Mouse (Mus musculus) lung, embryonic 16.5 days (tissue): ENCODE measurements around the gene Ruvbl2. TPM values are rescaled to one million over a fixed set of nuclear protein-coding genes. Genes with fewer than 3 reads are reported as not detected.
A peak's percentile ranks its signal among the peaks of the same experiment; 100 is the strongest.
"Not testable (repeated sequence)": the region's sequence is repeated elsewhere in the genome, so short reads cannot be mapped to it uniquely, and the experiment has no call there.

Source experiments
- ATAC-seq: fragments of 200-750 bp; cut with Nextera tagmentation; 2 replicates; pipeline ENCODE4 v1.8.0; 2017; ENCODE audit warnings: low read depth, mild to moderate bottlenecking, moderate library complexity
- H3K27ac ChIP-seq: fragments of 300-500 bp; sonication (generic); 2 replicates; pipeline ENCODE4 v1.5.1; 2014; ENCODE audit warnings: mild to moderate bottlenecking, control low read depth, low read length
- H3K27me3 ChIP-seq: fragments of 300-500 bp; sonication (generic); 2 replicates; pipeline ENCODE4 v1.6.1; 2014; ENCODE audit warnings: low read depth, low read length, mixed read lengths; ENCODE audit not compliant: control insufficient read depth, insufficient read depth
- H3K36me3 ChIP-seq: fragments of 300-500 bp; sonication (generic); 2 replicates; pipeline ENCODE4 v1.6.1; 2014; ENCODE audit warnings: low read length; ENCODE audit not compliant: control insufficient read depth, insufficient read depth
- H3K4me1 ChIP-seq: fragments of 300-500 bp; sonication (generic); replicated peaks from 2 replicates; pipeline ENCODE4 v1.6.1; 2014; ENCODE audit warnings: low read length, mixed read lengths; ENCODE audit not compliant: control insufficient read depth, insufficient read depth
- H3K4me2 ChIP-seq: fragments of 300-500 bp; sonication (generic); 2 replicates; pipeline ENCODE4 v1.6.1; 2014; ENCODE audit warnings: low read depth, low read length, control low read depth
- H3K4me3 ChIP-seq: fragments of 300-500 bp; sonication (generic); 2 replicates; pipeline ENCODE4 v1.5.1; 2014; ENCODE audit warnings: mild to moderate bottlenecking, low read length, control low read depth
- H3K9ac ChIP-seq: fragments of 300-500 bp; sonication (generic); 2 replicates; pipeline ENCODE4 v1.6.1; 2014; ENCODE audit warnings: low read length, control low read depth
- H3K9me3 ChIP-seq: fragments of 300-500 bp; sonication (generic); 2 replicates; pipeline ENCODE4 v1.6.1; 2016; ENCODE audit warnings: low read length; ENCODE audit not compliant: control insufficient read depth
- WGBS: fragments of 180-500 bp; shearing (Covaris S2); extraction: QIAGEN DNeasy Blood & Tissue Kit; methylation state at CpG from one replicate; pipeline ENCODE4 v1.1.7; 2014; 5-methylcytosine and 5-hydroxymethylcytosine counted together
- microRNA-seq: library from miRNA; unstranded; fragments of <30 nt; microRNA quantifications from one replicate; pipeline ENCODE4, GENCODE M21; 2016
- polyA plus RNA-seq: library from polyadenylated mRNA; unstranded; fragments of >200 nt; fragmentation: Nextera tagmentation; extraction: Ambion mirVana; gene quantifications from 2 replicates; pipeline ENCODE4 v1.2.1, GENCODE M21; 2015

The Ruvbl2 gene
- polyA plus RNA-seq, 1 experiment from 2014 or later = 160 TPM

DNA sequence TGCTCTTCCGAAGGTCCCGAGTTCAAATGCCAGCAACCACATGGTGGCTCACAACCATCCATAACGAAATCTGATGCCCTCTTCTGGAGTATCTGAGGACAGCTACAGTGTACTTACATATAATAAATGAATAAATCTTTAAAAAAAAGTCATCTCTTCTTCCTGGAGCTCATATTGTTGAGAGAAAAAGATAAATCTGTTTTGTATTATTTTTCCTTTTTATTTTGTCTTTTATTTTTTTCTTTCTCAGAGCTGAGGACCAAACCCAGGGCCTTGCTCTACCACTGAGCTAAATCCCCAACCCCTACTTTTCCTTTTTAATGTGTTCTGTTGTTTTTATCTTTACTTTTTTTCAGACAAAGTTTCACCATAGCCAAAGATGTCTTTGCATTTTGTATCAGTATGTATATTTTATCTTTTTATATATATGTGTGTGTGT, 41.5 kb downstream of the Ruvbl2 start:
- not testable (repeated sequence) for H3K27me3 ChIP-seq, H3K9me3 ChIP-seq, H3K36me3 ChIP-seq
- H3K4me2 ChIP-seq = peak overlapping the region; percentile 68
- H3K9ac ChIP-seq = peak overlapping the region; percentile 69
- H3K4me1 ChIP-seq = peaks cover 15% of the 10 kb centered on the region
- H3K27ac ChIP-seq = peak overlapping the region; percentile 88; the same call in 1 of the 2 replicates
- WGBS = 3% methylated on average over 3 of the region's 3 CpGs
- ATAC-seq = peak; percentile 56
- peak overlapping the region; percentile 58 for H3K4me3 ChIP-seq

DNA sequence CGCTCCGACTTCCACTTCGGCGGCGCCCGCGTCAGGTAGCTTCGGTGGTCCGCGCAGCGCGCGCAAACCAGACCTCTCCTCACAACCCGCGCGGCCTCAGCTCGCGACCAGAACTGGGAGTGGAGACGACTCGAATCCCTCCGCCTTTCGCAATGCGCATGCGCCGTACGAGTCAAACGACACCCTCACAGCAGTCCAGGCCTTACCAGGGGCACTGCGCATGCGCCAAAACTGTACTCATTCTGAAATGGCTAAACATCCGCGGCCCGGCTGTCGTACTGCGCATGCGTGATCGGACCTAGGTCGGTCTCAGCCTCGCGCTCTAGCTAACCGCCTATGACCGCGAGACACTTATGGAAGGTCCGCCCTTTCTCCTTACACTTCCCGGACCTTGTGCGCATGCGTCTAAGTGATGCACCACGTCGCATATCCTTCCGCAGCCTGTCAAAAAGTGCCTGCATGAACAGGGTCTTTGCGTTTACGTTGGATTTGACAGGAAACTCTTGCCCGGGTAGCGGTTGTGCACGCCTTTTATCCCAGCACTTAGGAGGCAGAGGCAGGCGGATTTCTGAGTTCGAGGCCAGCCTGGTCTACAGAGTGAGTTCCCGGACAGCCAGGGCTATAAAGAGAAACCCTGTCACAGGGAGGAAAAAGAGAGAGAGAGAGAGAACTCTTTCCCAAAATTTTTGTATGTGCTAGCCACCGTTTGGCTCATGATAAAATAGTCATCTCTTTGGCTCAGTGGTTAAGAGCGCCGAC, 42.1 kb downstream of the Ruvbl2 start, which contains the start of gene Snrnp70:
Snrnp70 (minus strand) TSS at position 165 of the 759 bp plus-strand sequence.
- ATAC-seq = peak; percentile 98
- Histone ChIP-seq H3K4me2 (peak within 1 kb of the TSS; percentile 93), H3K27me3 (no peaks in the 10 kb centered on the region), H3K36me3 (peaks cover 11% of the 10 kb centered on the region), H3K9me3 (no peaks in the 10 kb centered on the region), H3K27ac (peak within 1 kb of the TSS; percentile 98), H3K4me3 (peak within 1 kb of the TSS; percentile 81), H3K4me1 (peaks cover 15% of the 10 kb centered on the region), H3K9ac (peak within 1 kb of the TSS; percentile 93)
- WGBS = under 1% methylated on average over 60 of the region's 60 CpGs

DNA sequence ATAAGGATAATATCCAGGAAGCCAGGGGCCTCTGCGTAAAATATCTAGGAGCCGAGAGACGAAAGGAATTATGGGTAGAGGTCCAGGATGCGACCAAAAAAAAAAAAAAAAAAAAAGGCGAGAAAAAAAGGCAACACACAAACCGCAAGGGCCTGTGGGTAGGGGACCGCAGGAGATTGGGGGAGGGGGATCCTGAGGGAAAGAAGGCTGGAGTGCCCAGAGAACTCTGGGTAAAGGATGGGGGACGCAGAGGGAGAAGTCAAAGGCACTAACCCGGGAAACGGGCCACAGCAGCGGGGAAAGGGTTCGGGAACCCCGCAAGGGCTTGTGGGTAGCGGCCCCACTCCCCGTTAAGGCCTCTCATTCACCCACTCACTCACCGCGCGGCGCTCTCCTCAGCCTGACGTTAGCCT, 42.8 kb downstream of the Ruvbl2 start:
- Histone ChIP-seq H3K27ac (peak overlapping the region; percentile 98), H3K4me3 (peak overlapping the region; percentile 81), H3K36me3 (peaks cover 13% of the 10 kb centered on the region), H3K4me2 (peak overlapping the region; percentile 93), H3K9me3 (no peaks in the 10 kb centered on the region), H3K4me1 (peaks cover 15% of the 10 kb centered on the region), H3K9ac (peak overlapping the region; percentile 93), H3K27me3 (no peaks in the 10 kb centered on the region)
- ATAC-seq = peak; percentile 77
- under 1% methylated on average over 19 of the region's 20 CpGs for WGBS

DNA sequence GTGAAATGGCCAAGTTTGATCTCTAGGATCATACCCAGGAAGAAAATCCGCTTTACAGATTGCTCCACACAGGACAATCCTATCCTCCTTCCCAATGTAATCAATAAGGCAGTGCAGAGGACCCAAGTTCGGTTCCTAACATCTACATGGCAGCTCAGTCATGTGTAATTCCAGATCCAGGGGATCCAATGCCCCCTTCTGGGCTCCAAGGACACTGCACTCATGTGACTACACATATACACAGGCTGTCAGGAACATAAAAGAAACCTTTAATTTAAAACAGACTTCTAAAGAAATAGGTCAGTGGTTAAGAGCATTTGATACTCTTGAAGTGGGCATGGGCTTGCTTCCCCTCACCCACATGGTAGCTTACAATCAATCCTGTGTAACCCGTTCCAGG, 51.8 kb downstream of the Ruvbl2 start:
- Histone ChIP-seq H3K4me2 (no peak overlapping the region), H3K9me3 (no peaks in the 10 kb centered on the region), H3K27me3 (no peaks in the 10 kb centered on the region), H3K4me3 (no peak overlapping the region), H3K9ac (no peak overlapping the region), H3K36me3 (peaks cover 80% of the 10 kb centered on the region), H3K27ac (no peak overlapping the region), H3K4me1 (no peaks in the 10 kb centered on the region)
- 82% methylated on average over 3 of the region's 3 CpGs for WGBS
- no peak for ATAC-seq

DNA sequence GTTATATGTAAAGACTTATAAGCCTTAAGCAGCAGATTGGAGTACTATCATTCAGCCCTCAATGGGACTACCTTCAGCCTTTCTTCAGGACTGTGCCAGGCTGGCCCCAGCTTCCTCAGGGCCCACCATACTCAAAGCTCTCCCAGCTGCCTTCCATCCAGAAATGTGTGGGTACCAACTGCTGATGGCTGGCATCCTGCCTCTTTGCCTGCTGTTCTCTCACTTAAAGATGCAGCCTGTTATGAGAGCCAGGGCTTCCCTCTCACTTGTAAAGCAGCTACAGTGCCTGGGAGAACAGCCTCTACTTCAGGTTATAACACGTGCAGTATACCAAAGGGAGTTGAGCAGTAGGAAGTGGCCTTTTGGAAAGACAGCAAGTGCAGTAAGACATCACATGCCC, 61.8 kb downstream of the Ruvbl2 start:
- ATAC-seq = no peak
- no peak overlapping the region for H3K4me2 ChIP-seq
- no peak overlapping the region for H3K9ac ChIP-seq
- H3K36me3 ChIP-seq = peaks cover 66% of the 10 kb centered on the region
- H3K27ac ChIP-seq = no peak overlapping the region
- H3K4me3 ChIP-seq = no peak overlapping the region
- WGBS = 83% methylated on average over 1 of the region's 1 CpGs
- H3K27me3 ChIP-seq = no peaks in the 10 kb centered on the region
- no peaks in the 10 kb centered on the region for H3K9me3 ChIP-seq
- H3K4me1 ChIP-seq = no peaks in the 10 kb centered on the region

- Histone ChIP-seq H3K4me2 (no peak overlapping the region), H3K4me1 (peaks cover 9% of the 10 kb centered on the region), H3K9ac (no peak overlapping the region), H3K9me3 (no peaks in the 10 kb centered on the region), H3K36me3 (peaks cover 53% of the 10 kb centered on the region), H3K27me3 (peaks cover 3% of the 10 kb centered on the region; the same call in 1 of the 2 replicates), H3K4me3 (no peak overlapping the region), H3K27ac (no peak overlapping the region)
- ATAC-seq = no peak
- 87% methylated on average over 8 of the region's 8 CpGs for WGBS
Observed at GRCm38 (mm10) chr7:45374620-45375019, 63.3 kb downstream of the Ruvbl2 start.

GRCm38 (mm10) chr7:45372371-45372770, 65.5 kb downstream of the Ruvbl2 start:
- Histone ChIP-seq H3K36me3 (peaks cover 32% of the 10 kb centered on the region), H3K9ac (no peak overlapping the region), H3K4me1 (peaks cover 16% of the 10 kb centered on the region), H3K27ac (no peak overlapping the region), H3K9me3 (no peaks in the 10 kb centered on the region), H3K27me3 (peaks cover 17% of the 10 kb centered on the region), H3K4me3 (no peak overlapping the region), H3K4me2 (no peak overlapping the region)
- ATAC-seq = no peak
- 76% methylated on average over 5 of the region's 5 CpGs for WGBS

Small RNAs within 50 kb of the gene (microRNA-seq; reads per million reads assigned to microRNA genes)
- gene Gm22133 = not detected

Other genes starting within 250 kb of the Ruvbl2 start
- gene Ccdc155, start 233.2 kb downstream of the Ruvbl2 start, polyA plus RNA-seq = 1.3 TPM in 2 replicates
- gene Dkkl1, start 225.9 kb downstream of the Ruvbl2 start, polyA plus RNA-seq = 0.84 and 1.6 TPM in 2 replicates
- gene Tead2, start 222.3 kb downstream of the Ruvbl2 start, polyA plus RNA-seq = 134 and 148 TPM in 2 replicates
- gene Cd37, start 199.0 kb downstream of the Ruvbl2 start, polyA plus RNA-seq = 3.0 and 4.6 TPM in 2 replicates
- 0.23 TPM in 1 of 2 replicates, not detected in the other for gene Slc6a16, start 197.0 kb downstream of the Ruvbl2 start, polyA plus RNA-seq
- not detected in 2 replicates for gene Slc6a21, start 160.6 kb downstream of the Ruvbl2 start, polyA plus RNA-seq
- 19.6 and 25.0 TPM in 2 replicates for gene Trpm4, start 104.3 kb downstream of the Ruvbl2 start, polyA plus RNA-seq
- gene Hrc, start 102.8 kb downstream of the Ruvbl2 start, polyA plus RNA-seq = 1.8 and 2.0 TPM in 2 replicates
- gene Ppfia3, start 71.1 kb downstream of the Ruvbl2 start, polyA plus RNA-seq = 2.2 and 2.5 TPM in 2 replicates
- gene Lin7b, start 67.5 kb downstream of the Ruvbl2 start, polyA plus RNA-seq = 0.53 TPM in 2 replicates
- gene Snrnp70, start 42.4 kb downstream of the Ruvbl2 start, polyA plus RNA-seq = 181 and 191 TPM in 2 replicates
- gene Kcna7, start 32.4 kb downstream of the Ruvbl2 start, polyA plus RNA-seq = not detected in 2 replicates
- 3.2 and 3.5 TPM in 2 replicates for gene Ntf5, start 24.4 kb downstream of the Ruvbl2 start, polyA plus RNA-seq
- gene Lhb, start 17.3 kb downstream of the Ruvbl2 start, polyA plus RNA-seq = 2.3 and 3.3 TPM in 2 replicates
- 53.8 and 54.1 TPM in 2 replicates for gene Gys1, start 3.3 kb downstream of the Ruvbl2 start, polyA plus RNA-seq
- gene Ftl1, start 21.8 kb upstream of the Ruvbl2 start, polyA plus RNA-seq = 4,912 and 5,024 TPM in 2 replicates
- 135 and 136 TPM in 2 replicates for gene Bax, start 28.8 kb upstream of the Ruvbl2 start, polyA plus RNA-seq
- 0.39 and 0.57 TPM in 2 replicates for gene Tulp2, start 43.8 kb upstream of the Ruvbl2 start, polyA plus RNA-seq
- gene Gm45808, start 48.7 kb upstream of the Ruvbl2 start, polyA plus RNA-seq = not detected in 2 replicates
- 3.6 and 3.7 TPM in 2 replicates for gene Dhdh, start 50.7 kb upstream of the Ruvbl2 start, polyA plus RNA-seq
- gene Nucb1, start 72.3 kb upstream of the Ruvbl2 start, polyA plus RNA-seq = 254 and 266 TPM in 2 replicates
- 22.4 and 29.0 TPM in 2 replicates for gene Ppp1r15a, start 88.2 kb upstream of the Ruvbl2 start, polyA plus RNA-seq
- gene Plekha4, start 88.2 kb upstream of the Ruvbl2 start, polyA plus RNA-seq = 2.3 and 3.4 TPM in 2 replicates
- 0.72 and 0.84 TPM in 2 replicates for gene Hsd17b14, start 116.8 kb upstream of the Ruvbl2 start, polyA plus RNA-seq
- 59.5 and 60.0 TPM in 2 replicates for gene Bcat2, start 132.1 kb upstream of the Ruvbl2 start, polyA plus RNA-seq
- gene Fgf21, start 177.4 kb upstream of the Ruvbl2 start, polyA plus RNA-seq = 0.16 and 0.91 TPM in 2 replicates
- gene Fut1, start 179.2 kb upstream of the Ruvbl2 start, polyA plus RNA-seq = 0.26 and 0.70 TPM in 2 replicates
- 0.16 and 0.21 TPM in 2 replicates for gene Izumo1, start 183.7 kb upstream of the Ruvbl2 start, polyA plus RNA-seq
- gene Rasip1, start 189.4 kb upstream of the Ruvbl2 start, polyA plus RNA-seq = 16.1 and 16.4 TPM in 2 replicates
- 10.6 and 11.5 TPM in 2 replicates for gene Mamstr, start 201.9 kb upstream of the Ruvbl2 start, polyA plus RNA-seq
- gene Fut2, start 228.3 kb upstream of the Ruvbl2 start, polyA plus RNA-seq = 0.60 and 0.70 TPM in 2 replicates
- gene Ntn5, start 245.9 kb upstream of the Ruvbl2 start, polyA plus RNA-seq = 0.95 and 1.8 TPM in 2 replicates